Mouse (Mus musculus): ENCODE data around the gene Fam53b.

- TF ChIP-seq GATA1 (IDR thresholded peaks at IDR 0.05; ENCODE audit: borderline replicate concordance, low read length) (no peak), FLI1 (IDR thresholded peaks at IDR 0.05; ENCODE audit: low read length) (no peak)
Measured at GRCm38 (mm10) chr7:132763351-132763750, 50.3 kb downstream of the Fam53b start.

Measured in megakaryocyte, embryonic 14.5 days (primary cell).